Mouse (Mus musculus) fibroblast of lung, adult 2 months (primary cell): ENCODE measurements around the gene M6pr.

Experiments
- DNase-seq: peaks from one replicate; pipeline ENCODE4 v3.0.0-alpha.2; 2011; ENCODE audit warnings: low read depth

The M6pr gene

DNA sequence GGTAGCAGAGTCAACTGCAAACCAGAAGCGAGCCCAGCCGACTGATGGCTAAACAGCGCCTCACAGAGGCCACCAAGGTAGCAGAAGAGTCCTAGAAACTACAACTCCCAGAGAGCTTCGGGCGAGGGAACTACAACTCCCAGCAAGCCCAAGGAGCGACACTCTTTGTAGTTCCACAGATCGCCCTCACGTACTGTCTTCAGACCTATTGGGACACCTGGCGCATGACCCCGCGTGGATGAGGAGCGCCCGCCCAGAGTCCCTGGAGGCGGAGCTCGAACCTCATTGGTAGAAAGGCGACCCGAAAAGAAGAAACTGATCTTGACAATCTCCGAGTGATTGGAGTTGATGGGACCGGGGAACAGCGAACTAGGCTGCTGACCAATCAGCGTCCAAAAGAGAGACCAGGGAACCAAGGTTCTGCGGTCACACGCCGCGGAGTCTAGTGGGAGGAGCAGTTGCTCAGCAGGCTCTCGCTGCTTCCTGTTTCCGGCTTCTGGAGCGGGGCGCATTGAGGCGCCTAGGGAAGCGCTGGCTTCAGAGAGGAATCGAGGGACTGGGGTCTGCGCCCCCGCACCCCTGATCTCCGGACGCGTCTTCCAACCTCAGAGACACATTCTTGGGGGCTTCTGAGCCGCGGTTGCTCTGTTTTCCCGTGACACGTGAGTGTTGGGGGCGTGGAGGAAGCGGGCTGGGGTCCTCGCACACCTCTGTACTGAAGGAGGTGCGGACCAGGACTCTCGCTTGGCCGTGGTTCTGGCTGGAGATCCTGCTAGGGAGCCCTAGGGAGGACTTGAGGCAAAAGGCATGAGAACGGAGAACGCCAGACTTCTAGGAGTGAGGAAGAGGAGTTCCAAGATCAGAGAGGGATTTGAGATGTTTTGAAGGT lies at the start of gene M6pr:
Gene M6pr, plus strand, starts transcription at position 216 of the 889 bp plus-strand sequence.
- peak; percentile 98 for DNase-seq

DNA sequence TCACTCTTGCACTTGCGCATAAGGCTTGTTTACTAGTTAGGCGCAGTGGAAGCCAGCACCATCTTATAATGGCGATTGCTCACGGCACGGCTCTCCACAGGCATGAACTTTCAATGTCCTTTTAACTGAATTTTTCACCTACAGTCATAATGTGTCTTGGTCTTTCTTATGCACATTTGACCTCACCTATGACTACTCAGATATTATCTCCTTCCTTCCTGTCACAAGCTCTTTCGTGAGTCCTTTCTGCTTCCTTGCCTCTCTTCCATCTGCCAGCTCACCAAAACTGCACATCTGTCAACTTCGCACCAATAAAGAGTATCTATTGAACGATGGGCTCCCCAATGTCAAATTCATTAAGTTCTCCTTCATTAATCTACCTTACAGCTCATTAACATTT lies 46.0 kb upstream of the M6pr start:
- DNase-seq = no peak

DNA sequence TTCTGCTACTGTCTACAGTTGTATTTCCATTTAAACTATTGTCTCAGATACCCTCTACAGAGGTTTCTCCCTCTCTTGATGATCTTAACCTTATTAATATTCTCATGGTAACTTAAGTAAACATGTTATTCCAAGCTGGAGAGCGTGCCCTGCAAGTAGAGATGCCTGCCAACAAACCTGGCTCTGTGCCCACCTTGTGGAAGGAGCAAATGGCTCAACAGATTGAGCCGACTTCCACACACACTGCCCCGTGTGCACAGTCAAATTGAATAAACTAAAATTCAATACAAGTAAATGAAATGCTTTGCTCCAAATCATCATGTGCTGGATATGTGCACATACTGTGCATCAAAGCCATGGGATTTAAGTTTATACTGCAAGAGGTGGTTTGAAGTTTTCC lies 40.0 kb upstream of the M6pr start:
- DNase-seq = peak; percentile 26

DNA sequence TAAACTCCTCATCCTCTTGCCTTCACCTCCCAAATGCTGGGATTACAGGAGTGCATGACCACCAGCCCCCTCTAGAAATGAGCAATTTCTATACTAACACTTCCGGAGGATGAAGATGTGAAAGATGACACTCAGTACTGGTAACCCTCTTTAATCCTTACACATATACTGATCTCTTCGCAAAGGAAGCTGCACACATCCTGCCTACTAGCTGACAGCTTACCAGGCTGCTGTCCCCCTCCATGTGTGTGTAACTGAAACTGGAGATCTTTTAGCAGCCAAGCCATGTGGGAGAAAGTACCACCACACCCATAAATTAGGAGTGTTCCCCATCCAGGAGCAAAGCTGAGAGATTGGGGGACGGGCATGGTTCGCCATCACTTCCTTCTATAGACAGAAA lies 39.4 kb upstream of the M6pr start:
- DNase-seq = no peak

DNA sequence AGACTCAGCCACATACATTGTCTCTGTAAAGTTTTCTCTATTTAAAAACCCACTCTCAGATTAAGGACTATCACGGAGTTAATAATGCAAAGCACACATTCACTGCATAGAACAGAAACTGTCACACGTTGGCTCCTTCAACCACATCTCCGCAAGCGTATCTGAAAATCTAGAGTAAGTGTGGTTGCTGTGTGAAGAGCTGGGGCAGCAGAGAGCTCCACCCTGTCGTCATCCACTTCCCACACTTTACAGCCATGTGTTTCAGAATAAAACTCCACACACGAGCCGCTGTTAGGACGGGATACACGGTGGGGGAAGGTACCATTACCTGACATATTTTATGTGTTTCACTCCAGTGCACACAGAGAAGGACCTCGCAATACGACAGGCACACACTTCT lies 38.4 kb upstream of the M6pr start:
- DNase-seq = no peak

DNA sequence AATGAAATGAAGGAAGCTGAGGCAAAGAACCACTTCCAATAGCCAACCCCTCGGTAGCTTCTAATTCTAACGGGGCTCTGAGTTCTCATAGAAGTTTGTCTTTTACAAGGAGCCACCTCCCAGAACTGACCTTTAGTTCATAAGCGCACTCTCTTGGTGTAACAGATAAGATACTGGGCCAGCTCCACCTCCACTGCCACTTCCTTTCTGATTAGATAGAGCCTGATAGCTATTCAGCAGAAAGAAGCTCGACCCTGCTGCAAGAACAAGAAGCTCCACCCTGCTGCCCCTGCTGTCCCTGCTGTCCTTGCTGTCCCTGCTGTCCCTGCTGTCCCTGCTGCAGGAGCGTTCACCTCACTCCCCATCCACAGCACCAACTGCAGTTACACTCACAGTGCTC lies 34.0 kb upstream of the M6pr start:
- DNase-seq = no peak

DNA sequence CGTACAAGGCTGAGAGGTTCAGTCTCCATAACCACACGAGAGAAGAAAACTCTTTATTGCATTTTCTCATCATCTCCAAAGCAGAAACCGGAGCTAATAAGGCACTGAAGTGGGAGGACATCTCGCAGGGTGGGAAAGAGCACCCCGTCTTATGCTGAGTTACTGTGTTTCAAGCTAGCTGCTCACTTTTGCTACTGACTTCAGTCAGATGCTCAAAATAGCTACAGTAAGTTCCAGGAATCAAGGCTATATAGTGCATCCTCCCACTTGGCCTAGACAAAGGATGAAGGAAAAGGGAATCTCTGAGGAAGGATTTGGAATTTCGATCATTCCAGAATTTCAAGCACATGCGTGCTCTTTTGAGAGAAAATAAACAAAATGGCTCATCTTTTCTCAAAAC lies 32.0 kb upstream of the M6pr start:
- no peak for DNase-seq

DNA sequence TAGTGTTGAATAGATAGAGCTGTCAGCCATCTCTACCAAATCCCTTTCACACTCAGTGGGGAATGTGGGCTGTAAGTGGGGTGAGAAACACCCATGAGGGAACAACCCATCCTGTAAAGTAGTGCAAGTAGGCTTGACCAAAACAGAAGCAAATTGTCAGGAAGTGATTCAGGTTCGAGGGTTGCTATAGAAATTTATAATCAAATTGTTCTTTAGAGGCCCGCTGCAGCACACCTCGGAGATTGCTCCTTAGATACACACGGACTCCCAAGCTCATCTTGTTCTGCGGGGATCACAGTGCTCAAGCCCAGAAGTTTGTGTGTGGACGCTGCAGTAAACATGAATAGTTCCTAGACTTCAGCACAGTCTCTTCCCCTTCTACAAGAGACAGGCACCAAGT lies 25.7 kb upstream of the M6pr start, which contains the start of gene Klrg1:
Gene Klrg1, minus strand, starts transcription at position 101 of the 400 bp plus-strand sequence.
- DNase-seq = no peak

DNA sequence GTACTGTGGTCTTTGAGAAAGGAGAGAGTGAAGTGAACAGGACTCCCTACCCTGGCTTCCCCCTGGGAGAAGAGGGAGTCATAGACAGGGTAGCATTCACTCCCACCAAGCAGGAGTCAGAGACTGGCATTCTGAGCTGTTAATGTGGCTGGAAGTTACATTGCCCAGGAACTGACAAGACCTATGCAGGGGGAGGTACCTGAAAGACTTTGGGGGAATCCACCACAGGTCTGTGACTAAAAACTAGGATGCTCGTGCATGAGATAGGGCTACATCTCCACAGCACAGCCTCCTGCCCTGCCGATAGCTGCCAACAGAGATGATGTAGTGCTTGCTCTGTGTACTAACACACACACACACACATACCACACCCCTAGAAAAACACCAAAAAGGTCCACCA lies 25.1 kb upstream of the M6pr start:
- no peak for DNase-seq

DNA sequence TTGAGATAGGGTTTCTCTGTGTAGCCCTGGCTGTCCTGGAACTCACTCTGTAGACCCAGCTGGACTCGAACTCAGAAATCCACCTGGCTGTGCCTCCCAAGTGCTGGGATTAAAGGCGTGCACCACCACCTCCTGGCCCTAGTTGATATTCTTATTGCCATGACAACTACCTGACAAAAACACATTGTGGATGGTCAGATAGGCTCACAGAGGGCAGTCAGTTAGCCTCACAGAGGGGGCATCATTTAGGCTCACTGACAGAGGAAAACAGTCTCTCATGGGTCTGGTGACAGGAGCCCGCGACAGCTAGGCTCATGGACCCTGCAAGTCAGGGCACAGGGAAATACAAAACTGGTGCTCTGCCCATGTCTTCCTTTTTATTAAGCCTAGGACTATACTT lies 24.2 kb upstream of the M6pr start:
- no peak for DNase-seq

DNA sequence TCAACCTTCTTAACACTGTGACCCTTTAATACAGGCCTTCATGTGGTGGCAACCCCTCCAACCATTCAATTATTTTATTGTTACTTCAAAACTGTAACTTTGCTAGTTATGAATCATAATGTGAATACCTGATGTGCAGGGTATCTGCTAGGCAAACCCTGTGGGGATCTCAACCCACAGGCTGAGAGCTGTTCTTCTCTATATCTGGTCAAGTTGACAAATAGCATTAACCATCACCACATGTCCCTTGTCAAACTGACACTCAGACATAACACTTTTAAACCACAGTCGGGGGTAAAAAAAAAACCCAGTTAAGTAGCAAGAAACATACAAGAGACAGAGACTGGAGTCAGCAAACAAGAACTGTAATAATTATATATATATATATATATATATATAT lies 23.7 kb upstream of the M6pr start:
- DNase-seq = no peak

DNA sequence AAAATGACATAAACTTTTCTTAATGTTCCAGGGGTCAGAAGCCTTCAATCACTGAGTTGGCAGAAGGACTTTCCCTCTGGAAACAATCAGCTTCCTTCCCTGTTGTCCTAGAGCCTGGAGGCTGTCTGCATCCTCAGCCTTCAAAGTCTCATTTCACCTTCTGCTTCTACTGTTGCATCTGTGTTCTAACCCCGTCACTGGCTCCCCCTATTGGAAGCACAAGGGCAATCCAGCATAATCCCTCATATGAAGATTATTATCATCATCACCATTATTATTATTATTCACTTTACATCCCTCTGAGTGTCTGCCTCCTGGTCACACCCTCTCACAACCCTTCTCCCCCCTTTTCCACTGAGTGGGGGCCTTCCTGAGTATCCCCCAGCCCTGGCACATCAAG lies 20.3 kb upstream of the M6pr start:
- no peak for DNase-seq

DNA sequence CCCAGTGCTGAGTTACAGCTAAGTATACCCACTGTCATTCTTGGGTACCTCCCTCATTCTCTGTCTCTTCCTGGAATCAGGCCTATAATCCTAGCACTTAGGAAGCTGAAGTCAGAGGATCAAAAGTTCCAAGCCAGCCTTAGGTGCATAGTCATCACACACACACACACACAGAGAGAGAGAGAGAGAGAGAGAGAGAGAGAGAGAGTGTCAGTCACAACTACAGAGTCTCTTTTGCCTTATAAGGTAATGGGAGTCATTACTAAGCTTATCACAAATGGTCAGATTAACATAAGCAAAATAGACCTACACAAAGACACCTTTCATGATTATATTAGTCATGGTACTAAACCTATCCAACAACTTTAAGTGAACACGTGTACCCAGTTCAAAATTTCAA lies 19.2 kb upstream of the M6pr start:
- no peak for DNase-seq

DNA sequence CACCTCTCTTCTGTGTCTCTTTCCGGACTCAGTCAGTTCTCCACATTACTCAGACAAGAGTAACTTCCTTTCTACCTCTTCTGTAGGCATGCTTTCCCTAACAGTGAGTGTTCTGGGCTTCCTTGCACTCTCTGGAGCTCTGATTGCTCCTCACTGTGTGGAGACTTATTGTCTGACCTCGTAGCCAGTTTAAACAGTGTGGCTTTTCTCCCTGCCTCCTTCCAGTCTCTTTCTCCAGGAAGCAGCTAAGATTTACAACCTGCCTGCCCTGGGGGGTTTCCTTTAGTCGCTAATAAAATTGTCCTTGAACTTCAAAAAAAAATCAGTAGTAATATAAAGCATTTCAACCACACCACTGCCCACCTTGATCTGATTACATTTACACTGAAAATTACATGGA lies 18.3 kb upstream of the M6pr start:
- no peak for DNase-seq

DNA sequence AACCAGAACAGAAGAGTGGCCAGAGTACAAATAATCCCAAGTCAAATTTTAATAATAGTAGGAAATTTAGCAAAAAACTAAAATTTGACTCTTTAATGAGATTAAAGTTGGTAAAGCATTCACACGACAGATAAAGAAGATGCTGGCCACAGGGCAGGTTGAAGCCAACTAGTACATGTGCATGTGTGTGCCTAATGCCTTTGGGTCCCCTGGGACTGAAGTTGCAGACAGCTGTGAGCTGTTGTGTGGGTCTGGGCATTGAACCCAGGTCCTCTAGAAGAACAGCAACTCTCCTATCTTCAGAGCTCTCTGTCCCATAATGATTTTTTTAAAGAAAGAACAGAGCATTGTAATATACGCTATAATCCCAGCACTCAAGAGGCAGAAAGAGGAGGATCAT lies 17.3 kb upstream of the M6pr start:
- DNase-seq = no peak

DNA sequence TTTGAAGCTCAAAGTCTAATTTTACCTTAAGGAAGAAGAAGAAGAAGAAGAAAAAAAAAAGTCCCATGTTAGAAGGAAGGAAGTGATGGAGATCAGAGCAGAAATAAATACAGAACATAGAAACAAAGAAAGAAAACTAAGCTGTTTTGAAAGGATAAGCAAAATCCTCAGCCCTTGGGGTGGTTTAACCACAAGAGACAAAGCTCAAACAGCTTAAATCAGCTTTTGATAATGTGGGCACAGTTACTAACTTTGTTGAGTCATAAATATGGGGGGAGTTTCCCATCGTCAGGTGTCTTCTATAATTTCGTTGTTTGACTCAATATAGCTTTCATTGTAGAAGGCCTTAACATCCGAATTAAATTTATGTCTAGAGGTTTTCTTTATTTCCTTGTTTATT lies 16.8 kb upstream of the M6pr start:
- DNase-seq = no peak

DNA sequence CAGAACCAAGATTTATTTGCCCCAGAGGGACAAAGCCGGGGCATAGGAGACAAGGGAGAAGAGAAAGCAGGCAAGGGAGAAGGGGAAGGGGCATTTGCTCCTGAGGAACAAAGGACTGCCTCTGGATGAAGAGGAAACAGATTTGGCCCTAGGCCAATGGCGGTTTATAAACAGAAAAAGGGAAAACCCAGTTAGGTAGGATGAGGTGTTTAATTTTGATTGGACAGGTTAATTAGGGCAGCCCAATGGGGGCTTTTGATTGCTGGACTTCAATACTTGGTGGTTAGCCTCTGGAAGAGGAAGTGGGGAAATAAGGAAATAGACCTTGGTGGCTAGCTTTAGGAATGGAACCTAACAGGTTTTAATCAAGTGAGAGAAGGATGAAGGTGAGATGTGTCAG lies 16.3 kb upstream of the M6pr start:
- DNase-seq = no peak

DNA sequence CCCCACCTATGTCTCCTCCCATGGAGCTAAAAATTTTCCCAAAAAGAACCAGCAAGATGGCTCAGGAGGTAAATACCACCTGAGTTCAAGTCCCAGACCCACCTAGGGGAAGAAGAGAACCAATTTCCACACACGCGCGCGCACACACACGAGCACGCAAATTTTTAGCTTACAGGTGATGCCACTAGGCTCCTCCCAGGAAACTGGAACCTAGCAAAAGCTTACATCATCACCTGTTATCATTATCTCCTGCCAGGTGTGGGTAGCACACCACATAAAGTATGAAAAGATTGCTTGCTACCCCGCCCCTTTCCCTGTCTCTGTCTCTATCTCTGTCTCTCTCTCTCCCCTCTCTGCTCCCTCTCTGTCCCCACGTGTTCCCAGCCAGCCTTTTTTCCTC lies 15.4 kb upstream of the M6pr start:
- no peak for DNase-seq

DNA sequence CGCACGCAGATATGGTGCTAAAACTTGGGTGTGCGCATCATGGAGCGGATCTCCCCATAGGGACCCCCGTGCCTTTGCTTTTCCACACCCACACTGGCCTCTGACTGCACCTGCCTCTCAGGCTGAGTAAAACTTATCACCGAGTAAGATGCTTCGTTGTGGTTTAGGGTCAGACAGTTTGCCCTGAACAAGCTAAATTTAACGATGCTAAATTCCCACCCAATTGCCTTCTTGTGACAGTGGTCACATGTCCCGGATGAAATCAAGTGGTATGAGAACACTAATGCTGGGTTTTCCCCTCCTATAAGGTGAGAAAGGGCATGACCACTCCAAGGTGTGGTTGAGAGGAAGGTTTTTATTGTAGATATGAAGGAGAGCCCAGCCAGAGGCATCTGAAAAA lies 14.7 kb upstream of the M6pr start:
- DNase-seq = no peak

DNA sequence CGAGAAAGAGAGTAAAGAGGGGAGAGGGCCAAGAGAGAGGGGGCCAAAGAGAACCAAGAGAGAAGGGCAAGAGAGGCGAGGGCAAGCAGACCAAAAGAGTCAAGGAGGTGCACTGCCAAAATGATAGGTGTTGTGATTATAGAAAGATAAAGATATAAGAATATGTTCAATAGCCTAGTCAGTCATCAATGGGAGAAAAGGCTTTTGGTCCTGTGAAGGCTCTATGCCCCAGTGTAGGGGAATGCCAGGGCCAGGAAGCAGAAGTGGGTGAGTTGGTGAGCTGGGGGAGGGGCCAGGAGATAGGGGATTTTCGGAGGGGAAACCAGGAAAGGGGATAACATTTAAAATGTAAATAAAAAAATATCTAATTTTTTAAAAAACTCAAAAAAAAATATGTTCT lies 14.2 kb upstream of the M6pr start:
- DNase-seq = no peak

DNA sequence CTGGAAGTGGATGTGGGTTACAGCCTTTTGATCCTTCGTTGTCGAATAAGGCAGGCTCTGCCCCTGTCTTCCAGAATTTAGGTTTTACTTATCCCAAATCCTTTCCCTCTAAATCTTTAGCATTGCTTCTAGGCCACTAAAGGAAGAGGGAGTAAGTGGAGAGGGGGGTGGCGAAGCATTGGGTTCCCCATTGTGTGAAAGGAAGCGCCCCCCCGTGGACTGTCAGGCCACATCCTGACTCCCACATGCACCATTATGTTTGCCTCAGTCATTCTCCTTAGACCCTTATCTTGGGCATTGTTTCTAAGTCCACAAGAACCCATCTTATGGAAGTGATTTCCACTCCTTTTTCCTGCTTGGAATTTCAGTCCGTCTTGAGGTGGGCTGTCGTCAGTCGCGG lies 13.3 kb upstream of the M6pr start:
- DNase-seq = no peak

DNA sequence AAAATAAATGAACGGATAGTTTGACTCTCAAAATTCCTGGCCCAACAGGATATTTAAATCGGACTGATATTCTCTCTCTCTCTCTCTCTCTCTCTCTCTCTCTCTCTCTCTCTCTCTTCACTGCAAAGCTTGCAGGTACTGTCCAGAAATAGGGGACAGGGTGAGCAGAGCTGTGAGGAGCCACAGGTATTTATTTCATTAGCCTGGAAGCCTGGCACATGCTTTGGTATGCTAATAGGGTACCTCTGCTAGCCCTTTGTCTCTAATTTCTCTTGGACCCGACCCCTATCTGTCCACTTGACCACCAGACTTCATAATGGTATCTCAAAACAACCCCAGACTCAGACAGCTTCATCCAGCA lies 11.6 kb upstream of the M6pr start:
- no peak for DNase-seq

DNA sequence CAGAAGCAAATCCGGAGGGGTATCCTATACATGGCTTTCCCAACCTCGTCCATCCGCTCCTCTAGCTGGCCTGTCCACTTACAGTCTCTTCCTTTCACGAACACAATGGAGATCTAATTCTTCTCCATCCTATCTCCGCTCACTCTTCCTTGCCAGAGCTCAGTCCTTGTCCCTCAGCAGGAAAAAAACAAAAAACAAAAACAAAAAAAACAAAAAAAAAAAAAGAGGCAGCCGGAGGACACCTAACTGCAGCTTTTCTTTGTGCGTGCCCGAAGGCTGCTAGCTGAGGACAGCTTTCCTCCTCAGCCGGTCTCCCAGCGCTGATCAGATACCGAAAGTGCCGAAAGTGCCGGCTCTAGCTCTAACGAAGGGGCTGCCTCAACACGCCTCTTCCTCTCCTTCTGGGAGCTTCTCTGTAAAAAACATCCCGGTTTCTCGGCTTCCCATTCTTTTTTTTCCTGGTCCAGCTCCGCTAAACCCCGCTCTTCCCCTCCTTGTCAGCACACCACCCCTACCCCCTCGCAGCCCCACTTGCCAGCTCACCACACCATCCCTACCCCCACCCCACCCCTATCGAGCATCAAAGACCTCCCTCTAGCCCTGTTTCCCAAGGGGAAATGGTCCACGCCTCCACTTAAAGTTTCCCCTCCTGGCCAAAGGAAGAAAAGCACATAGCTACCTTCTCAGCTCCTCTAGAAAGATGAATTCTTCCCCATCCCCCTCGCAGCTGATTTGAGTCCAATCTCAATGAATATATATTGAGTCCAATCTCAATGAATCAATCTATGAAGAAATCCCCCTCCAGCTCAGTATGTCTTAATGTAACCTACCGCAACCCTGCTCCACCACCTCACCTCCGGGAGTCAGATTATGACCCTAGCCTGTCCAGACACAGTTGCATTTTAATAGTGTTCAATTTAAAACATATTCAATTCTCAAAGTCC lies 11.0 kb upstream of the M6pr start:
- no peak for DNase-seq
